Mouse (Mus musculus): ENCODE results near the gene Plcl1. TPM values are rescaled to one million over a fixed set of nuclear protein-coding genes. Genes with fewer than 3 reads are reported as not detected.

The Plcl1 gene
- total and polyA plus RNA-seq, 3 experiments = 0.05 TPM; not detected in 2

GRCm38 (mm10) chr1:55763171-55763570 is 357.4 kb downstream of the Plcl1 start:
- H3K4me3 ChIP-seq (ENCODE audit: low read depth, low read length) = no peak overlapping the region
- no peaks in the 10 kb centered on the region for H3K36me3 ChIP-seq (replicated peaks)
- DNase-seq (ENCODE audit: low spot score) (no peak), ATAC-seq (ENCODE audit: extremely low read depth, insufficient number of reproducible peaks, low FRiP score, poor library complexity, severe bottlenecking) (no peak)
- H3K27me3 ChIP-seq (ENCODE audit: insufficient read depth, low read length) = no peaks in the 10 kb centered on the region
- no peaks in the 10 kb centered on the region for H3K4me1 ChIP-seq (ENCODE audit: insufficient read depth, low read depth, low read length)
- TF ChIP-seq GATA1 (IDR thresholded peaks at IDR 0.05; ENCODE audit: borderline replicate concordance, low read length) (no peak), POLR2AphosphoS5 (IDR thresholded peaks at IDR 0.05; ENCODE audit: insufficient replicate concordance, low read depth, low read length) (no peak), CTCF (IDR thresholded peaks at IDR 0.05; ENCODE audit: low read depth, low read length) (no peak)
- H3K9me3 ChIP-seq (replicated peaks) = no peaks in the 10 kb centered on the region

- Histone ChIP-seq H3K27me3 (ENCODE audit: insufficient read depth, low read length) (no peaks in the 10 kb centered on the region), H3K9me3 (replicated peaks) (no peaks in the 10 kb centered on the region), H3K4me3 (ENCODE audit: low read depth, low read length) (no peak overlapping the region), H3K36me3 (replicated peaks) (no peaks in the 10 kb centered on the region), H3K4me1 (ENCODE audit: insufficient read depth, low read depth, low read length) (no peaks in the 10 kb centered on the region)
- DNase-seq (ENCODE audit: low spot score) = no peak
- TF ChIP-seq POLR2AphosphoS5 (IDR thresholded peaks at IDR 0.05; ENCODE audit: insufficient replicate concordance, low read depth, low read length) = no peak
- no peak for ATAC-seq (ENCODE audit: extremely low read depth, insufficient number of reproducible peaks, low FRiP score, poor library complexity, severe bottlenecking)
These were observed 361.0 kb downstream of the Plcl1 start for GRCm38 (mm10) chr1:55766743-55767142.

- Histone ChIP-seq H3K4me3 (ENCODE audit: low read depth, low read length) (no peak overlapping the region), H3K9me3 (replicated peaks) (0 out of 2 replicates have a peak, but pooled peaks cover 2% of the 10 kb centered on the region), H3K36me3 (replicated peaks) (no peaks in the 10 kb centered on the region), H3K27me3 (ENCODE audit: insufficient read depth, low read length) (no peaks in the 10 kb centered on the region), H3K4me1 (ENCODE audit: insufficient read depth, low read depth, low read length) (no peaks in the 10 kb centered on the region)
- DNase-seq (ENCODE audit: low spot score) (no peak), ATAC-seq (ENCODE audit: extremely low read depth, insufficient number of reproducible peaks, low FRiP score, poor library complexity, severe bottlenecking) (no peak)
- TF ChIP-seq TAL1 (conservative IDR thresholded peaks at IDR 0.05; ENCODE audit: low read depth, low read length) (no peak), GATA2 (IDR thresholded peaks at IDR 0.05; ENCODE audit: borderline replicate concordance, low read depth, low read length) (no peak), GATA1 (IDR thresholded peaks at IDR 0.05; ENCODE audit: borderline replicate concordance, low read length) (no peak), CTCF (IDR thresholded peaks at IDR 0.05; ENCODE audit: low read depth, low read length) (no peak)
These were observed 364.5 kb downstream of the Plcl1 start for GRCm38 (mm10) chr1:55770072-55770785.

GRCm38 (mm10) chr1:55792817-55793216 is 387.1 kb downstream of the Plcl1 start:
- no peak for DNase-seq (ENCODE audit: low spot score)
- Histone ChIP-seq H3K9me3 (replicated peaks) (peaks cover 11% of the 10 kb centered on the region), H3K4me3 (ENCODE audit: low read depth, low read length) (no peak overlapping the region), H3K27me3 (ENCODE audit: insufficient read depth, low read length) (no peaks in the 10 kb centered on the region), H3K36me3 (replicated peaks) (no peaks in the 10 kb centered on the region), H3K4me1 (ENCODE audit: insufficient read depth, low read depth, low read length) (no peaks in the 10 kb centered on the region)
- TF ChIP-seq CTCF (IDR thresholded peaks at IDR 0.05; ENCODE audit: low read depth, low read length) (no peak), POLR2AphosphoS5 (IDR thresholded peaks at IDR 0.05; ENCODE audit: insufficient replicate concordance, low read depth, low read length) (no peak), TAL1 (conservative IDR thresholded peaks at IDR 0.05; ENCODE audit: low read depth, low read length) (no peak), GATA1 (IDR thresholded peaks at IDR 0.05; ENCODE audit: borderline replicate concordance, low read length) (no peak), GATA2 (IDR thresholded peaks at IDR 0.05; ENCODE audit: borderline replicate concordance, low read depth, low read length) (no peak)
- ATAC-seq (ENCODE audit: extremely low read depth, insufficient number of reproducible peaks, low FRiP score, poor library complexity, severe bottlenecking) = no peak

Other genes with a start within 250 kb of the Plcl1 start
- gene Rftn2, start 179.1 kb upstream of the Plcl1 start, total RNA-seq (2014; fragmentation: Nextera tagmentation) = 1.6 and 2.5 TPM in 2 replicates
- 1.7 and 3.2 TPM in 2 replicates for gene Rftn2, start 179.1 kb upstream of the Plcl1 start, total RNA-seq (2017)
- 0.02 and 0.08 TPM in 2 replicates for gene Rftn2, start 179.1 kb upstream of the Plcl1 start, polyA plus RNA-seq (2012)
- 9.6 and 12.0 TPM in 2 replicates for gene Mars2, start 168.7 kb upstream of the Plcl1 start, total RNA-seq (2014; fragmentation: Nextera tagmentation)
- gene Mars2, start 168.7 kb upstream of the Plcl1 start, total RNA-seq (2017) = 12.4 and 13.3 TPM in 2 replicates
- 3.3 and 3.8 TPM in 2 replicates for gene Mars2, start 168.7 kb upstream of the Plcl1 start, polyA plus RNA-seq (2012)
- gene Boll, start 42.5 kb upstream of the Plcl1 start, total RNA-seq (2014; fragmentation: Nextera tagmentation) = not detected in 2 replicates
- gene Boll, start 42.5 kb upstream of the Plcl1 start, total RNA-seq (2017) = 0.16 TPM in 1 of 2 replicates, not detected in the other
- gene Boll, start 42.5 kb upstream of the Plcl1 start, polyA plus RNA-seq (2012) = not detected in 2 replicates